Mouse (Mus musculus) layer of hippocampus, postnatal 10 days (tissue): ENCODE data around the gene Wscd2. TPM values are rescaled to one million over a fixed set of nuclear protein-coding genes. Genes with fewer than 3 reads are reported as not detected.
"Not testable (repeated sequence)": the region's sequence is repeated elsewhere in the genome, so short reads cannot be mapped to it uniquely, and the experiment has no call there.

Experiments
- DNase-seq, 2 experiments: peaks; one replicate each; pipeline ENCODE4 v3.0.0; 2021; ENCODE audit warnings: low spot score in 2 of 2
- total RNA-seq, 2 experiments: library from RNA; stranded (reverse); gene quantifications; 2 replicates each; pipeline ENCODE4 v1.2.3; 2021

The Wscd2 gene
- total RNA-seq, 2 experiments from 2014 or later, result 58.0 to 63.4 TPM

DNA sequence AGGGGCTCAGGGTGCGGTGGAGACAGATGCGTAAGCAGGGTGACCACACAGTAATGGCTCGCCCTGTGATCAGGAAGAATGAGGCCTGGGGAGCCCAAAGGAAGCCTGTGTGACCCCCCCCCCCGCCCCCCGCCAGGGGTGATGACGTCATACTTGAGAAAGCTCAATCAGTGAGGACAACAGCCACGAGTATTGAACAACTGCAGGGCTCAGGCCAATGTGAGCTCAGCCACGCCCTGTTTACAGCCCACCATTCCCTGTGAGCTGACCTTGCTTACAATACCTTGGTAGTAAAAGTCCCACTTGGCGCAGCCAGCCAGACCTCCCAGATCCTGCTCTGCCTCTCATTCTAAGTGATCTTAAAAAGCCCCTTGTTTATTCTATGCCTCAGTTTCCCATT lies 90.7 kb downstream of the Wscd2 start:
- no peak for DNase-seq

DNA sequence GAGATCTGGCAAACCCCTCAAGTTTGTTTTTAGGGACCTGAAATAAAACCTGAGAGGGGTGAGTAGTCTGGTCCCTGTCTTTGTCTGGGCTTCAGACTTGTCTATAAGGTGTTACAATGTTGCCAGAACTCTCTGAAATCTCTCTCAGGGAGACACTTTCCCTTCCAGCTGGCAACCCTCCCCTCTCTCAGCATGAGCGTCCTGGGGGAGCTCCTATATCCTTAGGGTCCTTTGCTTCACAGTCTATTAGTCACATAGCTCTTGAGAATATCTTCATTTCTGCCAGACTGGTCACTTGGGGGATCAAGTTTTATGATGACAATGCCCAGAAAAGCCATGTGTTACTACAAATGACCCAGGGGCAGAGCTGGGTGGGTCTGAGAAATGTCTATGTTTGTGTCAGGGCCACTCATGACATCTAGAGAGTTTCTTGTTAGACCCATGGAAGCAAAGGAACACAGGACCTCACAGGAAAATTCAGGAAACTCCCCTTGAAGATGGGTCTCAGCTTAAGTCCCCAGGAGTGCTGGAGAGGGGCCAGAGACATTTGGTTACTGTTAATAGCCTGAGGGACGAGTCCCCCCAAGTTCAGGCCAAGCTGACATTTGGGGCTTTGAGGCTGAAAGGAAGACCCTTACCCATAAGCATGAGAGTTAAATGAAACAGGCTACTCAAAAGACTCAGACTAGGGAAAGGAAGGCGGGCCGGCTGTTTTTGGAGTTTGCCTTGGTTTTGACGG lies 93.5 kb downstream of the Wscd2 start:
- no peak for DNase-seq

DNA sequence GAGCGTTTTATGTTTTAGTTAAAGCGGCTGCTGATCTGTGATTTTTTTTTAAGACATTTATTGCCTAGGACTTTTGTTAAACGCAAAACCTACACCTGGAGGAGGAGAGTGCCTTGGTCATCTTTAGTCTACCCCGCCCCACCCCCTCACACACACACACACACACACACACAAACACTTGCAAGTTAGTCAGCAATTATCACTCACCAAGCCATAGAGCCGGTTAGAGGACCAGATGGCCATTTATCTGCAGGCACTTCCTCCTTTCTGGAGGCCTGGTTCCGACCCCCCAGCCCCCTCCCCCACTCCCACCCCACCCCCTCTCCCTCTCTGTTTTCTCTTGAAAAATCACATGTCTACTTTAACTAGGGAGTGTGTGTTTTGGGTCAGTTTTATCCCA lies 94.3 kb downstream of the Wscd2 start:
- DNase-seq, result no peak

DNA sequence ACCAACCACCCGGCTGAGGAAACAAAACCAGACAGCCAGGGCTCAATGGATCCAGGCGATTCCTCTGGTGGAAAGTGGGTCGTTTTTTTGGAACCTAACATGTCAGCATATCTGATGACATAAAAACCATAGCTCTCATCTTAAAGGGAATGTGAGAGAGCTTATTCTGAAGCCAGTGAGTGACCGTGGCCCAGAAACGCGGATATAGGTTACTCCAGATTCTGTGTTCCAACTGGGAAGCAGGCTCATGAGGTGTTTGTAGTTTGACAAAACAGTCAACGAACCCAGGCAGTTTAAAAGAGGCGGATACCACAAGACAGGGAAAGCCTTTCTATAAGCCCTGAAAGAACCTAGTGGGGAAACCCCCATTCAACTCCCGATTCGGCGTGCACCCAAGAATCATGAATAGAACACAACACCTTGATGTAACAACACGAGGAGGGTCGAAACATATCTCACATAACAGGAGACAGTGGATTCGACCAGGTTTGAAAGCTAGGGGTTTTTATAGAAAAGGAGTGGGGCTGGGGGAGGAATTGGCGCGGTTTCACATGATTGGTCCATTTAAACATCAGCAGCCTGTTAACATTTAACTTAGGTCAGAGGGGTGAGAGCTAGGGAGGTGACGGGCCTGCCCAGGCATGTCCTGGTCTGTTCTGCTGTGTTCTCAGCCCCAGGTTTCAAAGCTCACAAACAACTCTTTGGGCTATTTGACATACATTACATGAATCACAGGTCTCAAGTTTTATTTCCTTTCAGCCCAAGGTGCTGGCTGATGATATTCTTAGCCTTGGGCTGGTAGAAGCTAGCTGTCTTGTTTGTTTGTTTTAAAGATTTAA lies 95.7 kb downstream of the Wscd2 start:
- DNase-seq, result not testable (repeated sequence)

DNA sequence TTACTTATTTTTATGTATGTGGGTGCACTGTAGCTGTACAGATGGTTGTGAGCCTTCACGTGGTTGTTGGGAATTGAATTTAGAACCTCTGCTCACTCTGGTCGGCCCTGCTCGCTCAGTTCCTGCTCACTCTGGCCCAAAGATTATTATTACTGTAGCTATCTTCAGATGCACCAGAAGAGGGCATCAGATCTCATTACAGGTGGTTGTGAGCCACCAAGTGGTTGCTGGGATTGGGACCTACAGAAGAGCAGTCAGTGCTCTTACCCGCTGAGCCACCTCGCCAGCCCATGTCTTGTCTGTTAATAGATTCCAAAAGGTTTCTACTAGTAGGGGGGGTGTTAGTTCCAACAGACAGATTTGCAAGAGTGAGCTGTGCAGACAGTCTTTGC lies 96.3 kb downstream of the Wscd2 start:
- not testable (repeated sequence) for DNase-seq

DNA sequence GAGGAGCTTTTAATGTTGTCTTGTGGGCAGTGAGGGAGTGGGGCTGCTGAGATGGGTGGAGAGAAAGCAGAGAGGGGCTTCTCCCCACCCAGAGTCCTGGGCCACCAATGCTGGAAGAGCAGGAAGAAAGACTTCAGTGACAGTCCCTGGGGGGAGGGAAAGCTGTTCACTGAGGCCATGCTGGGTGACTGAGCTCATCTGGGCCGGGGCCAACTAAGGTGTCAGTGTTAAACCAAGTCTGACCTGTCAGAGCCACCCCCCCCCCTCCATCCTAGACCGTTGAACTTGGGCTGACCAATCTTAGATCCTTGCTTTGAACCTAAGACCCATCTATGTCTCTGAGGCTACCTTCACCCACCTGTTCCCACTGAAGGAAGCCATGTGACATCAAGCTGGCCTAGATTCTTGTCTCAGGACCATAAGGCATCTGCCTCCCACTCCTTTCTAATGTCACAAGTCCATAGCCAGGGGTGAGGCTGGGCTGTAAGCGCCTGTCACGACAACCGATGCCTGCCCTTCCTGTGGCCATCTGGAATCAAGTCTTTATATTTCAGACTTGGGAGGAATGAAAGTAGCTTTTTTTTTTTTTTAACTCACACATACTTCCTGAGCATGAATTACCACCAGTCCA lies 100.0 kb downstream of the Wscd2 start:
- DNase-seq, result no peak

DNA sequence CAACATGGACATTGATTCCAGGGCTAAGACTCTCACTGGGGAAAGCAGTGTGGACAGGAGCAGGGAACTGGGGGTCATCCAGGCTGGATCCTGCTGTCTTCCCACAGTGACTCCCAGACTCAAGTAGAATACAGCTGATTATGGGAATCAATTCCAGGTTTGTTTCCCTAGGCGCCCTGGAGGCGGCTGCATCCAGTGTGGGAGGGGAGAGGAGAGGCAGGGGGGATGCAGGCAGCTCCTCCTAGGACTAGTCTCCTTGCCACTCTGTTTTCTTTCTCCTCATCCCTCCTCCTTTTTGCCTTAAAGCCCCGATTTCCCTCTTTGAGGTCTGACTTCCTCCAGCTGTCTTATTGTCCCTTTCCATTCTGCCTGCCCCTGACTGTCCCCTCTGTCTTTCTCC lies 101.0 kb downstream of the Wscd2 start:
- no peak for DNase-seq

DNA sequence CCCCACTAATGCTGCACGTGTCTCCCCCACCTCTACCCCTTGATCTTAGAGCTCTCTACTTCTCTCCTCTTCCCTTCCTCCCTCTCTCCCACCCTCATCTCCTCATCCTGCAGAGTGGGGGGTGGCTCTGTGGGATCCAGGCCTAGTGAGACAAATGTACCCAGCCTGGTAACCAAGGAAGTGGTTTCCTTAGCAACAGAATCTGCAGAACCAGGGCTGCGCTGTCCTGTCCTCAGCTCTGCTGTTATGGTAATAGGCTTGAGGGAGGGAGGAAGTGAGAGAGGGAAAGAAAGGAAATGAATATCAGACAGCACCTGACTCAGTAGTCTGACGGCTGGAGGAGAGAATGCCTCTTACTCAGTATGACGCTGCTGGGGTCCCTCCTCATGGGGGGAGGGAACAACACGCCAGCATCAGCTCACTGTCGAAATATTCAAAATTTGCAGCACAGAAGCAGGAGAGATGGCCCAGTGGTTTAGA lies 101.7 kb downstream of the Wscd2 start:
- DNase-seq, result peak; percentile 63 to 70

DNA sequence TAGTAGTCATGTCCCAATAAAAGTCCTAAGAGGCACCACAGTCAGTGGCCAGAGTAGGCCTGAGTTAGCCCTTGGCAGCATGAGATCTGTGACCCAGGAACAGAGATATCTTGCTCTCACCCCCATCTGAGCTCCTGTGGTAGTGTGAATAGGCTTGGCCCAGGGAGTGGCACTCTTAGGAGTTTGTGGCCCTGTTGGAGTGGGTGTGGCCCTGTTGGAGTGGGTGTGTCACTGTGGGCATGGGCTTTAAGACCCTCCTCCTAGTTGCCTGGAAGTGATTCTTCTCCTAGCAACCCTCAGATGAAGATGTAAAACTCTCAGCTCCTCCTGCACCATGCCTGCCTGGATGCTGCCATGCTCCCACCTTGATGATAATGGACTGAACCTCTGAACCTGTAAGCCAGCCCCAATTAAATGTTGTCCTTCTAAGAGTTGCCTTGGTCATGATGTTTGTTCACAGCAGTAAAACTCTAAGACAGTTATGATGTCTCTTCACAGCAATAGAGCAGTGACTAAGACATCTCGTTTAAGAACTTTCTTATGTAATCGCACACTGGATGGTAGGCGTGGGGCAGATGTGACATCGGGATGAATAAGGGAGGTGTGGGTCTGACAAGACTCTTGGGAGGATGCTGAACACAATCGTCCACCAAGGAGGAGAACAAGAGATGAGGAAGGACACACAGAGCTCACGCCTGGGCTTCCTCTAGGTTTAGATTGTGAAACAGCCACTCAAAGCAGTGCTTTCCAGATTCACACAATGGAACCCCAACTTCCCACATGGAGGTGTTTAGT lies 104.0 kb downstream of the Wscd2 start:
- DNase-seq, result no peak

DNA sequence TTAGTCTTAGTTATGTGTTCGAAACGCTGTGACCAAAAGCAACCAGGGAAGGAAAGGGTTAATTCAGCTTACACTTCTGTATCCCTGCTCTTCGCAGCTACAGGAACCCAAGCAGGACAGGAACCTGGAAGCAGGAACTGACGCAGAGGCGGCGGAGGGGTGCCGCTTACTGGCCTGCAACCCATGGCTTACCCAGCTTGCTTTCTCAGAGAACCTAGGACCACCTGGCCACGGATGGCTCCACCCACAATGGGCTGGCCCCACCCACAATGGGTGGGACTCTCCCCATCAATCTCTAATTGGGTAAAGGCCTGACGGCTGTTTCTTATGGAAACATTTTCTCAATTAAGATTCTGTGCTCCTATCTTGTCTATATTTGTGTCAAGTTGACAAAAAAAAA lies 106.1 kb downstream of the Wscd2 start:
- DNase-seq, result no peak

DNA sequence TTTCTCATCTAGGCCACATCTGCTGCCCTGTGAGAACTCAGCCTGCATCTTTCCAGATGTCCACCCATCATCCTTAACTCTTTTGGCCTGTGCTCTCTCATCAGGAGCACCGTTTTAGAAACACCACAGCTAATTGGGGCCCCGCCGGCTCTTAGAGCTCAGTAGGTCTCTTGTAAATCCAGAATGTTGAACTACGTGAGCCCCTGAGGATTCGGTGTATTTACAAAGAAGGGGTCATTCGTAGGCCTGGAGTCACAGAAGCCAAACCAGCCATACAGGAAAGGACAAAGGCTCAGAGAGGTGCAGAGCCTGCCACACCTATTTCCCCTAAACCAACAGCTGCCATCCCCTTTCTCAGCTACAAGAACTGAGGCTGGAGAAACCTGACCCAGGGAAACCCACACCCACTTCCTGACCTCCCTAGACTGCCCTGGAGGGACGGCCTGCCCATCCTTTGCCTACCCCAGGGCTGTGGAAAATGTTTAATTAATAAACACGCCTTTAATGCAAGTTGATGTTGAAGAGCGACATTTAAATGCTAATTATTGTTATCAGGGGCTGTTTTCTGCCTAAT lies 106.7 kb downstream of the Wscd2 start:
- DNase-seq, result no peak

DNA sequence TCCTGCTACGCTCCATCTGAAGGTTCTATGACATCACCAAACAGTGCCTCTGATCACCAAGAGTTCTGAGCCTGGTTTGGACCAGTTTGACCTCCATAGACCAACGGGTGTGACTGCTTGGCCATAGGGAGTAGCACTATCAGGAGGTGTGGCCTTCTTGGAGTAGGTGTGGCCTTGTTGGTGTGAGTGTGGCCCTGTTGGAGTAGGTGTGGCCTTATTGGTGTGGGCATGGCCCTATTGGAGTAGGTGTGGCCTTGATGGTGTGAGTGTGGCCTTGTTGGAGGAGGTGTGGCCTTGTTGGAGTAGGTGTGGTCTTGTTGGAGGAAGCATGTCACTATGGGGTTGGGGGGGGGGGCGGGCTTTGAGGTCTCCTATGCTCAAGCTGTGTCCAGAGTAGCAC lies 110.0 kb downstream of the Wscd2 start:
- DNase-seq, result no peak

DNA sequence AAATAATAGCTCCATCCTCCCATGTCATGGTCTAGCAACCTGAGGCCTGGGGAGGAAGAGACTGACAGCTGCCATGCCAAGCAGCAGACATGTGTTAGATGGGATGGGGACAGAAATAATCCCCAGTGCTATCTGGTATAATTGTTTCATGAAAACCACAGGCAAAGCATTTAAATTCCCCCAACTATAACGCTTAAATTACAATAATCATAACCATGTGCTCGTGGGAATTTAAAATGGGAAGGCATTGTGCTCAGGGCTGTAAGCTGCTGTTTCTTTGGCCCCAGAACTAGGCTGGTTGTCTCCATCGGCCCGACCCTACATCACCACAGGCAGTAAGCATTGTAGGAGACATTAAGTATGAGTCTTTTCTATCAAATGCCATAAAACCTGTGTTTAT lies 110.7 kb downstream of the Wscd2 start:
- no peak for DNase-seq

DNA sequence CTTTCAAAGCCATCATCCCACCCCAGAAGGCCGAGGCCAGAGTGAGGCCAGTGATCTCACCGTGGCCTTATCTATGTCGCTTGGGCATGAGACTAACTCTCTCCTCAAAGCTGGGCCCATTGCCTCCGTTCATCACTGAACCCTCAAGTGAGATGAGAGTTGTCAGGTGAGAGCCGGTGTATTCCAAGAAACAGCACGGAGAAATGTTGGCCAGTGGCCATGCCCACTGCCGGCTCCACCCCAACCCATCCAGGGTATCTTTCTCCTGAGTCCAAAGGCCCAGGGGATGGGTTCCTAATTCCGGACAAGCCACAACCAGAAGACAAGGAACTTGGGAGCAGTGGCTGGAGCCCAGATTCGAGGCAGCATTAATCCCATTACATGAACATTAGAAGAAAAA lies 113.3 kb downstream of the Wscd2 start:
- DNase-seq, result no peak

DNA sequence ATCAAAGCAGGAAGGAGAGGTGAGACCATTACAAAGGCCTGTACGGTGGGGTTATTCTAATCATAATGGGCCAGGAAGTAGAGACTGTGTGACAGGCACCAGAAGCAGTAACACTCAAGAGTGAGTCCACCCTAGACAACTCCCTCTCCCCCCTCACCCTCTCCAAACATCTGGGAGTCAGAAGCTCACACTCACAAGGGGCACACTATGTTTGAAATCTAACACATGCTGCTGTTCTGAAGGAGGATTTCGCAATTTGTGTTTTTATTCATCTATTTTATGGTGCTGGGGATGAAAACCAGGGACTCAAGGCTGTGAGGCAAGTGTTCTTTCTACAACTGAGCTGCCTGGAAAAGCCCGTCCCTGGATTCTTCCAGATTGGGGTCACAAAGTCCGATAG lies 114.6 kb downstream of the Wscd2 start:
- DNase-seq, result no peak

DNA sequence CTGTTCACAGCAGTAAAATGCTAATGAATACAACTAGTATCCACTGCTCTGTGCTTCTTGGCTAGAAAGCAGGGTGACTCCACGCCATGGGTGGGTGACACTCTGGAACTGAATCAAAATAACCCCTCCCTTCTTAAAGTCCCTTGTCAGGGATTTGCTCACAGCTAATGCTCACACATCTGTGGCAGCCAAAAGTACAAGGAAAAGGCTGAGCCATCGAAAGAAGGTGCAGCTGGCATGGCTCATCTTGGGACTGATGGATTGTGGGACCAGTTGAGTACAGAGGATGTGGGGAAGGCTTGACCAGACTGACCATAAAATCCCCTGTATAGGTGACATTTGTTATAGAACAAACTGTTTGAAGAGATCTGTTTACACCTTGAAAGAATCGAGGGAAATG lies 116.0 kb downstream of the Wscd2 start:
- DNase-seq, result no peak

DNA sequence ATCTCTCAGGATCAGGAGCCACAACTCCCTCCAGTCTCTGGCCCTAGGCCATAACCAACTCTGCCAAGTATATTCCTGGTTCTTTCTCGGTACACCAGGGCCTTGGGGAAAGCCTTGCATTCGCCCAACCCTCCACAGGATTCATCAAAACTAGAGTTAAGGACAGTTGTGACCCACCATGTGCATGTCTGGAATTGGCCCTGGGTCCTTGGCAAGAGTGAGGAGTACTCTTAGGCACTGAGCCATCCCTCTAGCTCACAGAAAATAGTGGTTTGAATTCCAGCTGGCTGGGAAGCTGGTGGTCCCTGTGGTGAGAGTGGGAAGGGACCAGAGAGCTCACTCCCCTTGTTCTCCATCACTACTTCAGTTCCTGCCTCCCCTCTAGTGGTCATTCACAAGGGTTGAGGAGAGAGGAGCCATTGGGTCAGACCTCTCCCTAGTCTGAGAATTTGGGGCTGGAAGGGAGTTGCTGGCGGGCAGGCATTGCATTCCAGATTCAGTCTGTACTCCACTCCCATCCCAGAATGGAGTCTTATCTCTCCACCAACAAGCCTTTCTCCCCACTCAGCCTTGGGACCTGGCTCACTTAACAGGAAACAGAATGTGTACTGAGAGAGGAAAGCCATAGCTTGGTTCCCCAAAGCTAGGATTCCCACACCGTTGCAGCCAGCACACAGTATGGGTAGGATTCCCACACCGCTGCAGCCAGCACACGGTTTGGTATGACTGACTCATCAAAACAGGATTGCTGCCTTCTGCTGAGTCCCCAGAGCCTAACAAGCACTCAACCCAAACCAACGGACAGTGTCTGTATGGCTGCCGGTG lies 117.0 kb downstream of the Wscd2 start:
- DNase-seq, result no peak

DNA sequence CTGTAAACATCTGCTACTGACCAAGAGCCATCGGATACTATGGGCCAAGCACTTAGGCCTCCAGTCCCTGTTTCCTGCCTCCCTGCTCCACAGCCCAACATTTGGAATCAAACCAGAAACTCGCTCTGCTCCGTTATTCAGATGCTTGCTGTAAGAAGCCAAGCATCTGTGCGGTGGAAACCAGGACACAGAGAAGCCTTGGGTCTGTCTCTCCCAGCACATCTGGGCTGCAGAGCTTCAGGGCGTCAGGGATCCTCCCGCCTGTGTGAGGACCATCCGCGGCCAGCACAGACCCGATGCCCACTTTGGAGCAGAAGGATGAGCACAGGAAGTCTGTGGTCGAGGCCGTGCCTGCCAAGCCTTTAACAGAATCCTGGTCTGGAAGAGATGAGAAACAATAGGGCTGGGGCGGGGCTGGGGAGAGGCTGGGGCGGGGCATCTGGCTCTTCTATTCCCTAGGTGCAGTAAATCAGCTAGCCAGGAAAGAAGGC lies 117.9 kb downstream of the Wscd2 start:
- DNase-seq, result peak in 1 of 2 experiments; percentile 41

DNA sequence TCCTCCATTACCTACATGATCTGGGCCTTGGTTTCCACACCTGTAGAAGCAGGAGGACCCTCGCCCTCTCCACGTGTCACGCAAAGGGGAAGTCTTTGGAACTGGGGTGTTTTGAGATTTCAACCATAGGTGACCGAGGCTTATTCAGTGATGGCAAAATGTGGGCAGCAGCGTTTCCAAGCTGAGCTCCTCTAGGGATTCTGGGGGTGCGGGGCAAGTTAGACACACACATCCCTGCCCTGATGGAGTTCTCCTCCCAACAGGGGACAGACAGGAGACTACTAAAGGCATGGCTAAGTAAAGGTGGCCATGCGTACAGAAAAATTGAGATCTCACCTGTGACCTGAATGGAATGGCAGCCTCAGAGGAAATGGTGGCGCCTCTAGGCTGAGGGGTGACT lies 118.4 kb downstream of the Wscd2 start:
- no peak for DNase-seq

DNA sequence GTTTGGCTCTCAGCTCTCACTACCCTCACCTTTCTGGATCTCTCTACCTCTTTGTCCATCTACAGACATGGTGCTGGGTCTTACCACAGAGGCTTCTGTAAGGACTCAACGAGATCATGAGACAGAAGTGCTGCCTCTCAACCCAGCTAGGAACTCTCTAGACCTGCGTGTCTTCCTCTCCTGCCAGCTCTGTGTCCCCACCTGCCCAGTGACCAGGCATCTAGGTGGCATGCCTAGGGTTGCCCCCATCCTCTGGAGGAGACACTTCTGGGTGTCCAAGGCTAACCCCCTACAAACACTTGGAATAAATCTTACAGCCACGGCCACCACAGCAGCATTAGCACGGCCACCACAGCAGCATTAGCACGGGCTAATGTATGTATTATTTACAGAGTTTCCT lies 119.8 kb downstream of the Wscd2 start:
- no peak for DNase-seq
